Mouse (Mus musculus) right cerebral cortex, postnatal 10 days (tissue): ENCODE results near the gene Dph1.

Experiments used
- DNase-seq, 2 experiments: peaks; one replicate each; pipeline ENCODE4 v3.0.0; 2021; ENCODE audit warnings: low spot score in 2 of 2

Gene Dph1

GRCm38 (mm10) chr11:75160954-75161353 is 30.1 kb downstream of the Dph1 start:
- no peak for DNase-seq

- peak in 1 of 2 experiments; percentile 22 for DNase-seq
Observed at GRCm38 (mm10) chr11:75159564-75159963, 31.5 kb downstream of the Dph1 start.

GRCm38 (mm10) chr11:75158432-75158831 is 32.6 kb downstream of the Dph1 start:
- DNase-seq = no peak

GRCm38 (mm10) chr11:75157901-75158300 is 33.1 kb downstream of the Dph1 start:
- peak in 1 of 2 experiments; percentile 22 for DNase-seq

GRCm38 (mm10) chr11:75157037-75157436 is 34.0 kb downstream of the Dph1 start:
- peak in 1 of 2 experiments; percentile 27 for DNase-seq

- no peak for DNase-seq
Observed at GRCm38 (mm10) chr11:75156416-75156815, 34.6 kb downstream of the Dph1 start.

GRCm38 (mm10) chr11:75155985-75156384 is 35.1 kb downstream of the Dph1 start:
- DNase-seq = no peak

GRCm38 (mm10) chr11:75154053-75154585 is 36.9 kb downstream of the Dph1 start:
- DNase-seq = no peak

GRCm38 (mm10) chr11:75152603-75153557 is 38.2 kb downstream of the Dph1 start:
- DNase-seq = peak in 1 of 2 experiments; percentile 44

- no peak for DNase-seq
Observed at GRCm38 (mm10) chr11:75150346-75150745, 40.7 kb downstream of the Dph1 start.

- DNase-seq = no peak
Observed at GRCm38 (mm10) chr11:75148332-75149035, 42.6 kb downstream of the Dph1 start.

GRCm38 (mm10) chr11:75147846-75148168 is 43.2 kb downstream of the Dph1 start:
- no peak for DNase-seq

- no peak for DNase-seq
Observed at GRCm38 (mm10) chr11:75147106-75147845, 43.8 kb downstream of the Dph1 start.

GRCm38 (mm10) chr11:75145841-75146240 is 45.2 kb downstream of the Dph1 start:
- DNase-seq = no peak

GRCm38 (mm10) chr11:75142749-75143148 is 48.3 kb downstream of the Dph1 start:
- DNase-seq = no peak

- no peak for DNase-seq
Observed at GRCm38 (mm10) chr11:75141913-75142312, 49.1 kb downstream of the Dph1 start.

GRCm38 (mm10) chr11:75141038-75141437 is 50.0 kb downstream of the Dph1 start:
- no peak for DNase-seq

GRCm38 (mm10) chr11:75140431-75140830 is 50.6 kb downstream of the Dph1 start:
- DNase-seq = no peak

- no peak for DNase-seq
Observed at GRCm38 (mm10) chr11:75139122-75139963, 51.7 kb downstream of the Dph1 start.

- DNase-seq = peak in 1 of 2 experiments; percentile 42
Observed at GRCm38 (mm10) chr11:75136666-75137398, 54.2 kb downstream of the Dph1 start.
